Mouse (Mus musculus): ENCODE measurements around the gene Tmem106b.
A peak's percentile ranks its signal among the peaks of the same experiment; 100 is the strongest.

Gene Tmem106b

DNA sequence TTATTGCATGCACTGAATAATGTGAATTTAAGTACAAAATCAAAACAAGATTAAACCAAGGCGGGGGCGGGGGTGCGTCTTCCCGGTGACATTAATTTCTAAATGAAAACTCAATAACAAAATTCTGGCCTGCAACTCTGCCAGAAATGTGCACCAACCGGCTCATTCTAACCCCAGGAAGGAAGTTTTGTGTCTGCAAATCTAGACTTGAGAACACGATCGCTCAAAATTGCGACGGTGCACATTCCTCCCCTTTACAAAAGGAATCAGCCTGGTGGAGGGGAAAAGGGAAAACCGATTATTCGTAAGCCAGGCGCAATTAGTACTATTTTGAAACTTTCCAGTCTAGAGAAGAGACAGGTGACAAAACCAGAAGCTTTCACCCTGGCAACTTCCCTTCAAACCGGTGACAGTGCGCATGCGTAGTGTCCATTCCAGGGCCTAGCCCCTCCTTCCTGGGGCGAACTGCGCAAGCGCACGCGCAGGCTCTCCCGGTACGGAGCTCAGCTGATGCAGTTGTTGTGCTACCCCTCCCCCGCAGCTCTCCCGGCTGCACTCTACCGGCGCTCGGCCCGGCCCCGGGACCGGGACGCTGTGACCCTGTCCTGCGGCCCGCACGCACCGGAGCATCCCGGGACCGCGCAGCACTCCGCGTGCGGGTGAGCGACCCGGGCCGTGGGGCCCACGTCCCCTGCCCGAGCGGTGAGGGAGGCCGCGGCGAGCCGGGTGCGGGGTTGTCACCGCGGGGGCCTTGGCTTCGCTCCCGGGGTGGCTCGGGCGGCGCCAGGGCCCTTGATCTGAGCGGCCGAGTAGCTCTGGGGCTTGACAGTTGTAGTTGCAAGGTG is at the start of gene Tmem106b:
Gene Tmem106b, plus strand, starts transcription at position 458 of the 845 bp plus-strand sequence.
- DNase-seq, result peak; percentile 96

DNA sequence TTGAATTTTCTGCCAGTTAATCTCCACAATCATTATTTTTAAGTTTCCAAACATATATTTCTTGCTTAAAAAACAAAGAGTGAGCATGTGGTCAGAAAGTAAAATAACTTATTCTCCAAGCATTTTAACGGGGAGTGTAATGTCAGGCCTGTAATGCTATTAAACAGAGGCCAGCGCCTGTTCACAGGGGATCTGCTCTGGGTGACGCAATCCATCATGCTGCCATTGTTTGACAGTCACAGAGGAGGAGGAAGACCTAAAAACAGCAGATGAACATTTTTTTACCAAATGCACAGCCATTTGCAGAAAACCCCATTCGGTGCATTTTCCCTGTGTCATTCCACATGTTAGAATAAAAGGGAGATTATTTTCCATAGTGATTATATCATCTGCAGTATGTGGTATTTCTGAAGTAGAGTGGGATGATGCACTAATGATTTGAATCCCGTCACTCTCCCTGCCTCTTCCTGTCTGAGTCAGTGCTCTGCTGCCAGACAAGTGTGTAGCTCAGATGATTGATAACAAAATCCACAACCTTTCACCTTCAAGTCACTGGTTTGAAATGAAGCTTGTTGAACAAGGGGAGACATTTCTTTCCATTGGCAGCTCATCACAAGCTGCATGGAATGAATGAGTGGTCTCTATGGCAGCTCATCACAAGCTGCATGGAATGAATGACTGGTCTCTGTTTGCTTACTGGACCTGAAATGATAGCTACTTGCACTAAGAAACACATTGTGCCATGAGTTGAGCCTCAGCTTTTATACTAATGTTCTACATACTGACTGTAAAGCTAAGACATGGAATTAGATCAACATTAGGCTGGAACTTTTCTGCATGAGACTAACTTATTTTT is 48.1 kb upstream of the Tmem106b start:
- DNase-seq, result no peak

DNA sequence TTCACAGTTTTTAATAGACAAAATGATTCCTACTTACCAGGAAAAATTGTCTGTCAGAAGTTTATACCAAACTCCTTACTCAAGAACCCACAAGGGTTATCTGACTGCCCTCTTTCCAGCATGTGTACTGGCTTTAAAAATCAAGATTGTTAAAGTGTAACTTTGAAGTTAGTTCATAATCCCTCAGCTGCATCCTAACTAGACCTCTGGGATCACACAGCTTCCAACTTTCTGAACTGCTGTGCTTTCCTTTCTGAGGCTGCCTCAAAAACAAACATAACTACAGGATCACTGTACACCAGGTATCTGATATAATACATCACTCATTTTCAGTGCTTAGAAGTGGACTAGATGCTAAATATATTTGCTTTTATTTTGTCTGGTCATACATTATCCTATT is 39.0 kb upstream of the Tmem106b start:
- DNase-seq, result no peak

DNA sequence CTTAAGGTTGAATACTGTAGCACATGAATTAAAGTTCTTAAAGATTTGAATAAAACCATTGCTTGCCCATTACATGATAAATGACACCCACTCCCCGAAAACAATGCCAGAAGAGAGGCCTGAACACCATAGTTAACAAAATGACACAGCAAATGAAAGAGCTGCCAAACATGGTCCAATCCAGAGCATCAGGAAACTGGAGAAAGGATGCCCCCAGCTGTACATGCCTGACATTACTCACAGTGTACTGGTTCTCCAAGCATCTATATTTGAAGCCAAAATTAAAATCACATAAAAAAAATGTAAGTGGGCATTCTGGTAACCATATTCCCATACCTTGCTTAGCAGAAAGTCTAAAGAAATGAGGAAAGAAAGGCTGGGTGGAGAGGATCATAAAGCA is 38.6 kb upstream of the Tmem106b start:
- DNase-seq, result no peak

DNA sequence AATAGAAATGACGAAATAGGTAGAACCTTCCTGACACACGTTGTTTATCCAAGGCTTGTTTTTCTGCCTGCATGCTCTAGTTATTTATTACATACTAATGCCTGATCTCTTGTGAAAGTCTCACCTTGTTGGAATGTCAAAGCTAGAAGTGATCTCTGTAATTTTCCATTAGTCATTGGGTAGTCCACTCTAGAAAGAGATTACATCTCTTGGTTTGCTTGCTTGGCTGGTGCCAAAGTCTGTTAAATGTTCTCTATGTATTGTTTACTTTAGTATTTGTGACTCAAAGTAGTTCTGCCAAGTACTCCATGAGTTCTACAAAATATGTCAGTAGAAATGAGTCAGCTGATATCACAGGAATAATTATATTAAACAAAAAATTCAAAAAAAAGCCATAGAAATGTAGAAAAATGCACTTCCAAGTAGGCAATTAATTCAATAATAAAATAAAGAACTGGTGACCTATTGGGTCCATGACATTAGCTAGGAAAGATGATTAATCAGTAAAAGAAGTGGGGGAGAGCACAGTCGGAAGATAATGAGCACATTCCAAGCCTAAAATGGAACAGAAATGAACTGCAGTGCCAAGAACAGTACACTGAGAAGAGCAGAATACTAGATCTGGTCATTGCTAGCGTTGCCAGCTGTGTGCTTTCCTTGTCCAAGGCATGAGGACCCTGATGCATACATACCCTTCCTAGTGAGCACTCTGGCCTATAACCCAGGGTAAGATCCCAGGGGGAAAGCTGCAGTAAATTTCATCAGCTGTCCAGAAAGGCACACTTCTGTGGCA is 17.0 kb upstream of the Tmem106b start:
- peak; percentile 31 for DNase-seq

DNA sequence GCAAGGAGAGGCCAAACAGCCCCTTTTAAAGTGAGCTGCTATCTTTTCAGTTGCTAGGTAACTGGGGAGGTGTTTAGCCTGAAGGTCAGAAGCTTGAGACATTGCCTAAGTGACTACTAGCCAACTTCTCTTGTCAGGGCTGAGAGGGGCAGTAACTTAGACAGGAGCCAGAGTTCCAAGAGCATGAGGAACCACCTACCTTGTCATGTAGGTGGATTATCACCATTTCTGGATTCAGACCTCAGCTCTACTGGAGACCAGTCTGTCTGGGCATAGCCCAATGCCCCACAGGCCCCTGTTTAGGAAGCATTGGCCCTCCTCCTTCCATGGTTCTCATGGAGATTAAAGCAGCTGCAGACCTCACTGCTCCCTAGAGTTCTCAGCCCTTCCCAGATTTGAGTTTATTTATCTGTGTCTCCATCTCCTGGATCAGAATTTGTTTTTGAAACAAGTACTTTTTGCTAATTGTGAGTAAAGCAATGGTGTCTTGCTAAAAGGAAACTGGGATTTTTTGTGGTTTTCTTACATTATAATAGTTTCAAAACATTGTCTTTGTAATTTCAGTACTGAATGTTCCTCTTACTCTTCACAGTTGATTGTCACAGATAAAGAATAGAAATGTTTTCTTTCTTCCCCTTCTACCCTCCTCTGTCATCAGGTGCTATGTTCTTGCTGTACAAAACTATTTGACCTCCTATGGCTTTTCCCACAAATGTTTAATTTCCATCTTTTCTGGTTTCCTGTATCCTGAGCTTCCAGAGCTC is 8.1 kb upstream of the Tmem106b start:
- DNase-seq, result no peak

DNA sequence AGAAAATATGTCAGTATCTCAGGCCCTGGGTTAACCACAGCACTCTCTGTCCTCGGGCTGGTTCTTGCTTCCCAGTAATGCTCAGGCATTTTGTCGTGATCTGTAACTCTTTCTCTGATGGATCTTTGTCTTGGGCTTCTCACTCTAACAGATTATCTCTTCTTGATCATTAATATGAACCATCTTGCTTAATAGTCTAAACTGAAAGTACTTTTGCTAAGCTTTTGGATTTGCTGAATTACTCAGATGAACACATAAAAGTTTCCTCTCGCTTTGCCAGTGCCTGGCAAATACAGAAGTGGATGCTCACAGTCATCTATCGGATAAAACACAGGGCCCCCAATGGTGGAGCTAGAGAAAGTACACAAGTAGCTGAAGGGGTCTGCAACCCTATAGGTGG is 7.5 kb upstream of the Tmem106b start:
- no peak for DNase-seq

DNA sequence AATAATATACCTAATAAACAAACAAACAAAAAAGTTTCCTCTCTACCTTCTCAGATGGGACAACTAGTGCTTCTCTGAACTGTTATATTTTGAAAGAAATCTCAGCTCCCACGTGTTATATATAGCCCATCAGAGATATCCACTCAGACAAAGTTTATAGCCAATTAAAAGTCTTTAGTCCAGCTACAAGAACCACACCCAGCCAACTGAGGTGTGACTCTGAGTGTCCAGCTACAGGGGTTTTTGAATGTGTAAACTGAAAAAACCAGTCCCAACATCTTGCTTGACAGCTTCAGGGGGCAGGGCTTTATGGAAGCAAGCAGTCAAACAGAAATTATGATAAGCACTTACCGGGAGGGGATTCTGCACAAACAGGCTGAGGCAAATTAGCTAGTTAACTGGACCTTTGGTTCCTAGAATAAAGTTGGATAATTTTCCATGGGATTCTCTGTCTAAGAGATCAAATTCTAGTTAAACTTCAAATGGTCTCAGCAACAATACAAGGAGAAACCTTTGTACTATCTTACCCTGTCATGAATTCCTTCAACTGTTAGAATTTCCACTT is 6.8 kb upstream of the Tmem106b start:
- DNase-seq, result no peak

DNA sequence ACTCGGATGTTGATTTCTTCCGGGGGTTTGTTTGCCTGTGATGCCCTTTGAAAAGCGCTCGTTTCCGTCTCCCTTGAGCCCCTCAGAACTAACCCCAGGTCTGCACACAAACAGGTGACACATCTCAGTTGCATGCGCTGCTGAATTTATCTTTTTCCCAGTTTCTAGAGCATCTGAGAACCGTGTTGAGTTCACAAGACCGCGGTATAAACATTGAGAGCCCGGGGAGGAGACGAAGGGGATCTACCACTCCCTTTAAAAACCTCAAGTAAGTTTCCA is 527 bp downstream of the Tmem106b start:
- DNase-seq, result no peak

DNA sequence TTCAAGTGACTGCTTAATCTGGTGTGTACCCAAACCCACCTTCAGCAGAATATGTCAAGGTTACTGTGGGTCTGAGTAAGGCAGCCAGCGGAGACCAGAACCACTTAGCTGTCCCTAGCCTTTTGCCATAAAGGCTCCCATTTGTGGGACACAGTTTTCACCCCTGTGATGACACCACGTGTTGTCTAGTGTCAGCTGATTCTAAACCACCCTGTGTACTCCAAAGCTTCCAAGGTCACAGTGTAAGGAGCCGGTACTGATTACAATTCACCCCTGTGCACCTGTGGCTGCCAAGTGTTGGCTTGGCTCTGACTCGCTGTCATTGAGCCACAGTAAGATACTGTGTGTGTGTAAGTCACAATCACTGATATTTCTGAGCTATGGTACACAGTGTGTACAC is 926 bp downstream of the Tmem106b start:
- DNase-seq, result peak; percentile 70

DNA sequence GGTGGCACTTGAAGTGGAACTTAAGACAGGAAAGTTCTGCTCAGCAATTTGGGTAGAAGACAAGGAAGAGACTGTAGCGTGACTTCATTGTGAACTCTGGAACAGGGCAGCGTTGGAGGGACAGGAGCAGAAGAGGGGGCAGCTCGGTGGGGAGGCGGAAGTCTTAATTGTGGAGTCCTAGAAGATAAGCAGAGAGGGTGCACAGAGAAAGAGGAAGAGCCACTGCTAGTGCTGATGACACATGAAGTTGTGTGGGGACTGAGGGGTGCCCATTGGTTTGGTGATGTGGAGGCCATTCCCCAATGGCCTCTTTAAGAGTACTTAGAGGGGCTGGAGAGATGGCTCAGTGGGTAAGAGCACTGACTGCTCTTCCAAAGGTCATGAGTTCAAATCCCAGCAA is 3.5 kb downstream of the Tmem106b start:
- DNase-seq, result no peak

DNA sequence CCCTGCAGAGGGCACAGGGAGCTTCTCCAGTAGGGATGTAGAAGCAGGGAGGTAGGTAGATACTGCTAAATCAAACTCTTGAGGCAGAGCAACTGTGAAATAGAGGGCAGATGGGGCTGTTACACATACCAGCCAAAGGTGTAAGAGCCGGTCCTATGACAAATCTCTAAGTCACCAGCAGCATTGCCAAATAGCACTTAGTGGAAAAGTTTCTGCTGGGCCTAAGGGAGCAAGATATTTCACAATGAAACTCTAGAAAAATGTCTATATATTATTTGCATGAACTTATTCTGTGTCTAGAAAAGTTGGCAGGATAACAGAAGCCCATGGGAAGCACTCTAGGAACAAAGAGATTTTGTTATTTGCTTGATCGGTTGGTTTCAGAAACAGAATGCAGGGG is 4.3 kb downstream of the Tmem106b start:
- DNase-seq, result no peak

DNA sequence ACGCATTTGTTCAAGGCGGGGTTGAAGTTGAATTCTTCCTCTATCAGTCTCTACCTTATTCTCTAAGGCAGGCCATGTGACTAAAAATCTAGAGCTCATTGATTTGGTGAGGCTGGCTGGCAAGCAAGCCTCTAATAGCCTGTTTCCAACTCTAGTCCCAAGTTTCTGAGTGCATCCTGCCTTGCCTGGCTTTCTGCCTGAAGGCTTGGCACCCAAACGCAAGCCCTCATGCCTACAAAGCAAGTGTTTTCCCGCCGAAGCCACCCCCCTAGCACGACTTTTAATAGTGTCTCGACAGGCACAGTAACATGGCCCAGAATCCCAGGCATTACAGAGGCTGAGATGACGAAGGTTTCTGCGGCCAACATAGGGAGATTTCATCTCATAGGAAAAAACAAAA is 13.3 kb downstream of the Tmem106b start:
- no peak for DNase-seq

DNA sequence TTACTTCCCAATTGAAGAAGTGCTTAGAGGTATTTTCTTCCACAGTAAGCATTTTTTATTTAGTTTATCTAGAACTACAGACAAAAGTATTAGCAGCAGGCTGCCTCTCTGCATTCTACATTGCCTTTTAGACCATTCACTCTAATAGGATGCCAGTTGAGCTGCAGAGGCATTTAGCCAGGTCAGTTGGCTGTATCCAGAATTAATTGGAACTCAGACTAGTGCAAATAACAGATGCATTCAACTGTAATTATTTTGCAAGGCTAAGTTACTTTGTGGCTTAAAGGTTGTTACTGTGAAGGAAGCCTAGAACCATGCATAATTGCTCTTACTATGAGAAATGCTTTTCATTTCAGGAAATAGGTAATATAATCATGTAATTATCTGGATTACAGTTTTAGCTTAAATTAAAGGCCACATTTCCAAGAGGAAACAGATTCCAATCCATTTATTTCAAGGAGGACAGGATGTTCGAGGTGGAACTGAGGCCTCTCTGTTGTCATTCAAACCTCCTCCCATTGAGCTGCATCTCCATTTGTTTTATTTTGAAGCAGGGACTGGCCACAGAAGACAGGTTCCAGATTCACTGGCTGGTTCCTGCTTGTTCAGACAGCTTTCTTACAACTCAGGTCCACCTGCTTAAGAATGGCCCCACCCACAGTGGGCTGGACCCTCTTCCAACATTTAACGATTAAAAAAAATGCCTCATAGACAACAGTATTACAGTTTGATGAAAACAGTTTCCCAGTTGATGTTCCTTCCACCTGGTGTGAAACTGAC is 27.3 kb downstream of the Tmem106b start:
- DNase-seq, result peak; percentile 19

DNA sequence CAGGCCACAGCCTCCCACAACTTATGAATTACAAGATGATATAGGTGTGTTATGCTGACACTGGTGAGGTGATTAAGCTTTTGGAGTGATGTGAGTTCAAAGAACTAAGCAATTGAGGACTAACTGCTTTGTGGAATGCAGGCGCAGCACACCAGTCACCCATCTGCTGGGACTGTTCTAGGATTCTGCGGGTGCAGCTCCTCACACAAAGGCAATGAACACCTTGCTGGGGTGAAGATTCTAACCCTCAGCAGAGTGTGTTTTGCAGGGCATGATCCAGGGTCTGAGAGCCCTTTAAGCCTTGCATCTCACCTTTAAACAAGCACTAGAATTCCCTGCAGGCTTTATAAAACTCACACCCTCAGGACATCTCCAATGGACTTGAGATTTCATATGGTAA is 30.6 kb downstream of the Tmem106b start:
- no peak for DNase-seq

DNA sequence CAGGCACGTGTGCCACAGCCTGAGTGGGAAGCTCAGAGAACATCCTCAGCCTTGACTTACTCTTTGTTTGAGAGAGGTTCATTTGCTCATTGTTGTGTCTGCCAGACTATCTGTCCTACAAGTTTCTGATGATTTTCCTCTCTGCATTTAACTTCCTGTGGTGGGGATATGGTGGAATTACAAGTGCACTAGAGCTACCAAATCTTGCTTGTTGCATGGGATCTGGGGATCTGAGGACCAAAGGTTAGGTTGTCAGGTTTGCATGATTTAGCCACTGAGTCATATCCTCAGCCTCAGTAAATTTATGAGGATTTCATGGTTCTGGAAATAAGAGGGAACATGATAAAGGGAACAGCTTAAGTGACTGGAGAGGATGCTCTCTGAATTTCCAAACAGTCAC is 39.1 kb downstream of the Tmem106b start:
- no peak for DNase-seq

DNA sequence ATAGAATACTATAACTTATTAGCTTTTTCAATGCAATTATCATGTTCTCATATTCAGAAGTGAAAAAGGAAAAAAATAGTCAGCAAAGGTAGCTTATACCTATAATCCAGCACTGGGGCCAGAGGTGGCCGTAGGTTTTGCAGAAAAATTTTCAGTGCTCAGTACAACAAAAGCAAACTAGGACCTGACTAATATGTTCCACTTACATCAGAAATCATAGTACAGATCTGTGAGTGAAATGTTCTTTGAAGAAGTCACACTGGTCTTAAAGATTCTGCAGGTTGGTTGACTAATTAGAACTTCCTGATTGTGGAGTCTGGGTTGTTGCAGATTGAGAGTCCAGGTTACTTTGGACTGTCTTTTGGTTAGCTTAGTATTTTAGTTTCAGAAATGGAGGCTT is 67.7 kb downstream of the Tmem106b start:
- DNase-seq, result no peak
